ENCODE assay signal across 22 mouse cellular contexts in the genomic region with DNA sequence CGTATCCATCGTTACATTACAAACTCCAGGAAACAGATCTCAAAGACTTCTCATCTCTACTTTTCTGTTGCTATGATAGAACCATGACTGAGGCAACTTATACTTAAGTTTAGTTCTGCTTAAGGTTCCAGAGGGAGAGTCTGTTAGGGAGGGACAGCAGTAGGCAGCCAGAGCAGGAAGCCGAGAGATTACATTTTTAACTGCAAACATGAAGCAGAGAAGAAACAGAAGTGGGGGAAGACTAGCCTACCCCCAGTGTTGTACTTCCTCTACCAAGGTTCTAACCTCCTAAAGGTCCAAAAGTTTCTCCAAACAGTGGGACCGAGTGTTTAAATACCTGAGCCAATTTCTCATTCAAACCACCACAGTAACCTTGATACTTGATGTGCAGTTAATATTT. TPM values are rescaled to one million over a fixed set of nuclear protein-coding genes. Genes with fewer than 3 reads are reported as not detected.
DNase-seq lines count a peak whose midpoint lies in the region; TF ChIP-seq lines count a peak whose summit lies in the region.
"Had no signal": no experiment of that assay in that cellular context is flagged by ENCODE, and none has a peak within 500 bp of the region (broad histone marks: within the 10 kb centered on the region; RNA-seq: fewer than 3 reads in every experiment).

No protein-coding gene starts in this region.

- no peak for TF ChIP-seq CTCF in MEL (IDR thresholded peaks at IDR 0.05 in 2 of 3, conservative IDR thresholded peaks at IDR 0.05 in 1 of 3; ENCODE audit: control insufficient read depth in 1 of 3, insufficient read depth in 1 of 3, low read depth in 2 of 3, low read length in 3 of 3, poor library complexity in 1 of 3, severe bottlenecking in 1 of 3)

- H3K9ac ChIP-seq in MEL (ENCODE audit: control insufficient read depth, low read depth, low read length, poor library complexity, severe bottlenecking) = peak overlapping the region; percentile 7; the same call in 1 of the 2 replicates

- TF ChIP-seq EP300 in MEL (IDR thresholded peaks at IDR 0.05; ENCODE audit: low read depth in 1 of 2, low read length in 2 of 2) = peak; percentile 88 to 91

- no peak for TF ChIP-seq RAD21 in MEL (IDR thresholded peaks at IDR 0.05; ENCODE audit: low read depth, low read length)

- no peaks in the 10 kb centered on the region for H3K9me3 ChIP-seq in MEL (replicated peaks; ENCODE audit: insufficient read depth, low read length)
- H3K9me3 ChIP-seq: G1E had no signal

- H3K27ac ChIP-seq in MEL (ENCODE audit: control insufficient read depth, low read depth, low read length) = peak overlapping the region; percentile 72

- DNase-seq in heart, adult 11 months = peak; percentile 41
- no peak for DNase-seq in heart, postnatal 4 days
- peak; percentile 87 for DNase-seq in MEL (ENCODE audit: low read depth, low spot score)
- DNase-seq in MEL-GATA-1-ER (ENCODE audit: extremely low read depth, low read depth) = peak; percentile 82
- no peak for DNase-seq in adrenal gland, postnatal 10 days
- DNase-seq in frontal cortex, adult 2 months (ENCODE audit: extremely low spot score in 1 of 2, low spot score in 1 of 2) = no peak
- DNase-seq: adrenal gland, adult 2 months; adrenal gland, adult 8-10 months; adrenal gland, postnatal 14 days; adrenal gland, postnatal 25 days; adrenal gland, postnatal 36 days; B cell, adult 2 months; cerebellum, adult 11 months; cerebellum, adult 11-12 months; cerebellum, adult 18-20 months; cerebellum, adult 2 months; cerebellum, adult 8-10 months; cerebellum, adult 9-10 months had no signal

- TF ChIP-seq POLR2A in MEL (IDR thresholded peaks at IDR 0.05; ENCODE audit: control insufficient read depth in 1 of 2, insufficient read depth in 1 of 2, low read depth in 1 of 2, low read length in 2 of 2, poor library complexity in 1 of 2) = no peak

- peaks cover 6 to 23% of the 10 kb centered on the region in 2 experiments for H3K4me1 ChIP-seq in MEL (ENCODE audit: control insufficient read depth in 1 of 2, insufficient read depth in 2 of 2, low read length in 2 of 2)

- H3K36me3 ChIP-seq in MEL (ENCODE audit: control insufficient read depth in 1 of 2, insufficient read depth in 2 of 2, low read length in 2 of 2) = peaks cover 0 to 31% of the 10 kb centered on the region in 2 experiments; a peak in 2 of 4 replicates
- H3K36me3 ChIP-seq: G1E had no signal

- H3K79me2 ChIP-seq in MEL (ENCODE audit: control insufficient read depth, insufficient read depth, low read length, poor library complexity) = no peaks in the 10 kb centered on the region

- no peaks in the 10 kb centered on the region for H3K27me3 ChIP-seq in MEL (ENCODE audit: control insufficient read depth in 1 of 2, insufficient read depth in 2 of 2, low read length in 2 of 2)
- H3K27me3 ChIP-seq: CH12.LX, Patski had no signal

- no peak overlapping the region for H3K4me3 ChIP-seq in MEL (ENCODE audit: control insufficient read depth in 1 of 2, insufficient read depth in 1 of 2, low read depth in 2 of 2, low read length in 2 of 2)

TF ChIP-seq in MEL, 35 proteins besides CTCF, POLR2A, EP300 and RAD21:
- TF ChIP-seq GABPA (IDR thresholded peaks at IDR 0.05; ENCODE audit: low read depth, low read length) = no peak
- 0 out of 2 replicates have a peak, but pooled peaks have one; percentile 11 for TF ChIP-seq SIN3A (IDR thresholded peaks at IDR 0.05; ENCODE audit: low read length)
- peak; percentile 34; the same call in 1 of the 2 replicates for TF ChIP-seq RCOR1 (IDR thresholded peaks at IDR 0.05; ENCODE audit: low read depth, low read length)
- no peak for TF ChIP-seq USF2 (IDR thresholded peaks at IDR 0.05; ENCODE audit: borderline replicate concordance in 1 of 2, insufficient read depth in 1 of 2, low read depth in 1 of 2, low read length in 2 of 2)
- TF ChIP-seq POLR2AphosphoS5 (IDR thresholded peaks at IDR 0.05; ENCODE audit: borderline replicate concordance, low read depth, low read length) = no peak
- TF ChIP-seq TAL1 (IDR thresholded peaks at IDR 0.05; ENCODE audit: low read length) = peak; percentile 54
- no peak for TF ChIP-seq ZC3H11A (IDR thresholded peaks at IDR 0.05; ENCODE audit: low read depth, low read length)
- TF ChIP-seq MEF2A (IDR thresholded peaks at IDR 0.05; ENCODE audit: extremely low read depth, insufficient replicate concordance, low read depth, low read length, poor library complexity, severe bottlenecking) = no peak
- no peak for TF ChIP-seq MAX (IDR thresholded peaks at IDR 0.05; ENCODE audit: low read length)
- no peak for TF ChIP-seq MAFK (IDR thresholded peaks at IDR 0.05; ENCODE audit: borderline replicate concordance, low read depth, low read length)
- TF ChIP-seq UBTF (IDR thresholded peaks at IDR 0.05; ENCODE audit: borderline replicate concordance, insufficient read depth, low read depth, low read length) = no peak
- peak; percentile 39; the same call in 1 of the 2 replicates for TF ChIP-seq TBP (IDR thresholded peaks at IDR 0.05; ENCODE audit: low read depth, low read length)
- no peak for TF ChIP-seq NELFE (IDR thresholded peaks at IDR 0.05; ENCODE audit: low read depth, low read length)
- no peak for TF ChIP-seq USF1 (IDR thresholded peaks at IDR 0.05; ENCODE audit: low read depth, low read length)
- TF ChIP-seq POLR2AphosphoS2 (IDR thresholded peaks at IDR 0.05; ENCODE audit: low read length) = no peak
- TF ChIP-seq ZMIZ1 (IDR thresholded peaks at IDR 0.05; ENCODE audit: low read depth, low read length) = no peak
- no peak for TF ChIP-seq MAZ (IDR thresholded peaks at IDR 0.05; ENCODE audit: low read depth, low read length)
- no peak for TF ChIP-seq BHLHE40 (IDR thresholded peaks at IDR 0.05; ENCODE audit: borderline replicate concordance, low read depth, low read length)
- TF ChIP-seq MYC (IDR thresholded peaks at IDR 0.05; ENCODE audit: low read depth, low read length) = no peak
- peak; percentile 79 for TF ChIP-seq GATA1 (IDR thresholded peaks at IDR 0.05; ENCODE audit: low read depth, low read length)
- no peak for TF ChIP-seq KAT2A (conservative IDR thresholded peaks at IDR 0.05; ENCODE audit: low read depth, low read length)
- no peak for TF ChIP-seq ELF1 (IDR thresholded peaks at IDR 0.05; ENCODE audit: low read depth, low read length)
- TF ChIP-seq MYB (IDR thresholded peaks at IDR 0.05; ENCODE audit: low read depth, low read length) = 0 out of 2 replicates have a peak, but pooled peaks have one; percentile 57
- TF ChIP-seq MXI1 (IDR thresholded peaks at IDR 0.05; ENCODE audit: low read depth, low read length) = no peak
- no peak for TF ChIP-seq CHD2 (IDR thresholded peaks at IDR 0.05; ENCODE audit: low read length)
- no peak for TF ChIP-seq ZKSCAN1 (IDR thresholded peaks at IDR 0.05; ENCODE audit: low read depth, low read length)
- no peak for TF ChIP-seq JUND (IDR thresholded peaks at IDR 0.05; ENCODE audit: low read depth, low read length)
- no peak for TF ChIP-seq CHD1 (IDR thresholded peaks at IDR 0.05; ENCODE audit: low read depth, low read length)
- peak; percentile 71; the same call in 1 of the 2 replicates for TF ChIP-seq TCF12 (IDR thresholded peaks at IDR 0.05; ENCODE audit: low read depth, low read length)
- 0 out of 2 replicates have a peak, but pooled peaks have one; percentile 23 for TF ChIP-seq ETS1 (IDR thresholded peaks at IDR 0.05; ENCODE audit: low read depth, low read length)
- TF ChIP-seq E2F4 (IDR thresholded peaks at IDR 0.05; ENCODE audit: borderline replicate concordance, low read depth, low read length) = no peak
- no peak for TF ChIP-seq ZNF384 (IDR thresholded peaks at IDR 0.05; ENCODE audit: low read depth, low read length)
- no peak for TF ChIP-seq SMC3 (IDR thresholded peaks at IDR 0.05; ENCODE audit: low read depth, low read length)
- TF ChIP-seq HCFC1 (IDR thresholded peaks at IDR 0.05; ENCODE audit: low read depth, low read length) = 0 out of 2 replicates have a peak, but pooled peaks have one; percentile 32
- TF ChIP-seq NRF1 (IDR thresholded peaks at IDR 0.05; ENCODE audit: insufficient read depth, low read depth, low read length, poor library complexity, severe bottlenecking) = no peak

RNA-seq across cellular contexts. Expression of gene Trpm6, which starts 13.9 kb away (rescaled TPM):
- under 1 TPM; 0.36 to 0.45 TPM for total RNA-seq in heart, postnatal 4 days (2021)
- not detected in 2 replicates for total RNA-seq in MEL (2012; rRNA removed)
- under 1 TPM in 1 of 2 experiments, not detected in 1; 0.01 TPM for polyA plus RNA-seq in MEL (2012; ENCODE audit: insufficient read depth in 1 of 2, insufficient read length in 2 of 2, low read depth in 1 of 2, low replicate concordance in 2 of 2, missing spikeins in 1 of 2)
- under 1 TPM; 0.09 to 0.27 TPM for total RNA-seq in adrenal gland, postnatal 10 days (2021)
- polyA plus RNA-seq in frontal cortex, adult 2 months (2012; rRNA removed) = 0.30 and 0.32 TPM in 2 replicates
- total RNA-seq: adrenal gland, adult 18-20 months; adrenal gland, postnatal 25 days; CH12.LX had no signal
- polyA plus RNA-seq: G1E had no signal

RNA-seq across cellular contexts. Expression of gene D030056L22Rik, which starts 22.9 kb away (rescaled TPM):
- 10 to 100 TPM; 14.4 to 15.7 TPM for total RNA-seq in heart, postnatal 4 days (2021)
- total RNA-seq in MEL (2012; rRNA removed) = 27.8 and 29.0 TPM in 2 replicates
- 10 to 100 TPM in 1 of 2 experiments, not detected in 1; 27.0 TPM for polyA plus RNA-seq in MEL (2012; ENCODE audit: insufficient read depth in 1 of 2, insufficient read length in 2 of 2, low read depth in 1 of 2, low replicate concordance in 2 of 2, missing spikeins in 1 of 2)
- total RNA-seq in adrenal gland, postnatal 10 days (2021) = 10 to 100 TPM; 12.7 to 13.0 TPM
- 32.7 TPM in 2 replicates for polyA plus RNA-seq in frontal cortex, adult 2 months (2012; rRNA removed)

Comparison
In these comparisons a context has a peak if more than half of its experiments do, and no peak if none do; other contexts are left out.
1. DNase-seq: peak in heart, adult 11 months (single experiment), MEL (single experiment) and MEL-GATA-1-ER (single experiment); none in heart, postnatal 4 days (single experiment), adrenal gland, postnatal 10 days (single experiment) and frontal cortex, adult 2 months (0 of 2).